Mouse (Mus musculus): Measurements from ENCODE around the gene Dusp14.
A peak's percentile ranks its signal among the peaks of the same experiment; 100 is the strongest.

Gene Dusp14

GRCm38 (mm10) chr11:84069034-84069370 is at the start of gene Dusp14:
Gene Dusp14, minus strand, starts transcription at chr11:84069261.
- peak; percentile 37 for DNase-seq (ENCODE audit: low read depth, low spot score)

GRCm38 (mm10) chr11:84117431-84117830 is 48.4 kb upstream of the Dusp14 start:
- no peak for DNase-seq (ENCODE audit: low read depth, low spot score)

- DNase-seq (ENCODE audit: low read depth, low spot score) = no peak
Observed at GRCm38 (mm10) chr11:84116221-84116620, 47.2 kb upstream of the Dusp14 start.

GRCm38 (mm10) chr11:84115646-84116045 is 46.6 kb upstream of the Dusp14 start:
- no peak for DNase-seq (ENCODE audit: low read depth, low spot score)

GRCm38 (mm10) chr11:84113623-84114022 is 44.6 kb upstream of the Dusp14 start:
- DNase-seq (ENCODE audit: low read depth, low spot score) = no peak

- DNase-seq (ENCODE audit: low read depth, low spot score) = no peak
Observed at GRCm38 (mm10) chr11:84107137-84107536, 38.1 kb upstream of the Dusp14 start.

- DNase-seq (ENCODE audit: low read depth, low spot score) = no peak
Observed at GRCm38 (mm10) chr11:84104036-84104435, 35.0 kb upstream of the Dusp14 start.

GRCm38 (mm10) chr11:84101182-84101581 is 32.1 kb upstream of the Dusp14 start:
- DNase-seq (ENCODE audit: low read depth, low spot score) = no peak

- DNase-seq (ENCODE audit: low read depth, low spot score) = no peak
Observed at GRCm38 (mm10) chr11:84097251-84097998, 28.4 kb upstream of the Dusp14 start.

GRCm38 (mm10) chr11:84095084-84095483 is 26.0 kb upstream of the Dusp14 start:
- no peak for DNase-seq (ENCODE audit: low read depth, low spot score)

GRCm38 (mm10) chr11:84090572-84090971 is 21.5 kb upstream of the Dusp14 start:
- DNase-seq (ENCODE audit: low read depth, low spot score) = no peak

GRCm38 (mm10) chr11:84081901-84082300 is 12.8 kb upstream of the Dusp14 start:
- DNase-seq (ENCODE audit: low read depth, low spot score) = no peak

GRCm38 (mm10) chr11:84080327-84080726 is 11.3 kb upstream of the Dusp14 start:
- DNase-seq (ENCODE audit: low read depth, low spot score) = no peak

- DNase-seq (ENCODE audit: low read depth, low spot score) = no peak
Observed at GRCm38 (mm10) chr11:84079887-84080286, 10.8 kb upstream of the Dusp14 start.

GRCm38 (mm10) chr11:84079361-84079760 is 10.3 kb upstream of the Dusp14 start:
- no peak for DNase-seq (ENCODE audit: low read depth, low spot score)

- DNase-seq (ENCODE audit: low read depth, low spot score) = no peak
Observed at GRCm38 (mm10) chr11:84078601-84079000, 9.5 kb upstream of the Dusp14 start.

- no peak for DNase-seq (ENCODE audit: low read depth, low spot score)
Observed at GRCm38 (mm10) chr11:84077008-84077407, 7.9 kb upstream of the Dusp14 start.

- DNase-seq (ENCODE audit: low read depth, low spot score) = no peak
Observed at GRCm38 (mm10) chr11:84073816-84074764, 5.0 kb upstream of the Dusp14 start.

GRCm38 (mm10) chr11:84072904-84073651 is 4.0 kb upstream of the Dusp14 start:
- peak; percentile 16 for DNase-seq (ENCODE audit: low read depth, low spot score)

- DNase-seq (ENCODE audit: low read depth, low spot score) = peak; percentile 77
Observed at GRCm38 (mm10) chr11:84068191-84069033, 649 bp downstream of the Dusp14 start.

GRCm38 (mm10) chr11:84067720-84068190 is 1.3 kb downstream of the Dusp14 start:
- peak; percentile 47 for DNase-seq (ENCODE audit: low read depth, low spot score)

All from CD4-positive, CD25-positive, alpha-beta regulatory T cell, adult 2 months (primary cell).